Mouse (Mus musculus) heart, embryonic 15.5 days (tissue): Measurements from ENCODE around the gene Robo3. TPM values are rescaled to one million over a fixed set of nuclear protein-coding genes. Genes with fewer than 3 reads are reported as not detected.

ENCODE experiments used
- ATAC-seq: fragments of 200-750 bp; cut with Nextera tagmentation; replicated peaks from 2 replicates; pipeline ENCODE4 v1.8.0; 2017; ENCODE audit warnings: low read depth, moderate TSS enrichment; ENCODE audit not compliant: insufficient number of reproducible peaks, insufficient read depth, low FRiP score
- H3K27ac ChIP-seq: fragments of 300-500 bp; sonication (generic); 2 replicates; pipeline ENCODE4 v1.5.1; 2015; ENCODE audit warnings: mild to moderate bottlenecking, inconsistent platforms
- H3K27me3 ChIP-seq: fragments of 300-500 bp; sonication (generic); 2 replicates; pipeline ENCODE4 v1.6.1; 2015; ENCODE audit warnings: inconsistent platforms
- H3K36me3 ChIP-seq: fragments of 300-500 bp; sonication (generic); 2 replicates; pipeline ENCODE4 v1.6.1; 2015; ENCODE audit warnings: mild to moderate bottlenecking, inconsistent platforms
- H3K4me1 ChIP-seq: fragments of 300-500 bp; sonication (generic); replicated peaks from 2 replicates; pipeline ENCODE4 v1.6.1; 2015; ENCODE audit warnings: inconsistent platforms
- H3K4me2 ChIP-seq: fragments of 300-500 bp; sonication (generic); 2 replicates; pipeline ENCODE4 v1.6.1; 2015; ENCODE audit warnings: inconsistent platforms, mild to moderate bottlenecking, moderate library complexity
- H3K4me3 ChIP-seq: fragments of 300-500 bp; sonication (generic); 2 replicates; pipeline ENCODE4 v1.5.1; 2015; ENCODE audit warnings: mild to moderate bottlenecking, inconsistent platforms
- H3K9ac ChIP-seq: fragments of 300-500 bp; sonication (generic); 2 replicates; pipeline ENCODE4 v1.6.1; 2015; ENCODE audit warnings: mild to moderate bottlenecking, inconsistent platforms
- H3K9me3 ChIP-seq: fragments of 300-500 bp; sonication (generic); replicated peaks from 2 replicates; pipeline ENCODE4 v1.6.1; 2016; ENCODE audit warnings: inconsistent platforms
- WGBS: fragments of 180-500 bp; shearing (Covaris S2); methylation state at CpG from one replicate; pipeline ENCODE4 v1.1.7; 2015; ENCODE audit warnings: mixed read lengths; 5-methylcytosine and 5-hydroxymethylcytosine counted together
- polyA plus RNA-seq: library from polyadenylated mRNA; unstranded; fragments of >200 nt; fragmentation: Nextera tagmentation; extraction: Ambion mirVana; gene quantifications from 2 replicates; pipeline ENCODE4 v1.2.1, GENCODE M21; 2015

Gene Robo3
- polyA plus RNA-seq, 1 experiment from 2014 or later: 0.11 TPM

GRCm38 (mm10) chr9:37400585-37400984 is 32.5 kb downstream of the Robo3 start:
- Histone ChIP-seq H3K27me3 (no peaks in the 10 kb centered on the region), H3K9ac (no peak overlapping the region), H3K36me3 (no peaks in the 10 kb centered on the region), H3K4me2 (no peak overlapping the region), H3K4me1 (no peaks in the 10 kb centered on the region), H3K27ac (peak overlapping the region; percentile 46), H3K4me3 (no peak overlapping the region), H3K9me3 (no peaks in the 10 kb centered on the region)
- peak; percentile 51 for ATAC-seq
- WGBS: 74% methylated on average over 2 of the region's 2 CpGs

GRCm38 (mm10) chr9:37393482-37394131 is 39.4 kb downstream of the Robo3 start:
- Histone ChIP-seq H3K27ac (no peak overlapping the region), H3K9ac (no peak overlapping the region), H3K27me3 (no peaks in the 10 kb centered on the region), H3K36me3 (no peaks in the 10 kb centered on the region), H3K4me2 (no peak overlapping the region), H3K9me3 (no peaks in the 10 kb centered on the region), H3K4me3 (no peak overlapping the region), H3K4me1 (no peaks in the 10 kb centered on the region)
- ATAC-seq: no peak
- WGBS: 59% methylated on average over 8 of the region's 8 CpGs

- no peaks in the 10 kb centered on the region for H3K9me3 ChIP-seq
- H3K36me3 ChIP-seq: no peaks in the 10 kb centered on the region
- H3K9ac ChIP-seq: no peak overlapping the region
- WGBS: 79% methylated on average over 2 of the region's 2 CpGs
- no peaks in the 10 kb centered on the region for H3K27me3 ChIP-seq
- ATAC-seq: no peak
- H3K27ac ChIP-seq: no peak overlapping the region
- no peaks in the 10 kb centered on the region for H3K4me1 ChIP-seq
- no peak overlapping the region for H3K4me3 ChIP-seq
- no peak overlapping the region for H3K4me2 ChIP-seq
Observed at GRCm38 (mm10) chr9:37392071-37392470, 41.0 kb downstream of the Robo3 start.

- no peak overlapping the region for H3K9ac ChIP-seq
- WGBS: 51% methylated on average over 2 of the region's 2 CpGs
- no peak for ATAC-seq
Observed at GRCm38 (mm10) chr9:37390891-37391290, 42.2 kb downstream of the Robo3 start.

DNA sequence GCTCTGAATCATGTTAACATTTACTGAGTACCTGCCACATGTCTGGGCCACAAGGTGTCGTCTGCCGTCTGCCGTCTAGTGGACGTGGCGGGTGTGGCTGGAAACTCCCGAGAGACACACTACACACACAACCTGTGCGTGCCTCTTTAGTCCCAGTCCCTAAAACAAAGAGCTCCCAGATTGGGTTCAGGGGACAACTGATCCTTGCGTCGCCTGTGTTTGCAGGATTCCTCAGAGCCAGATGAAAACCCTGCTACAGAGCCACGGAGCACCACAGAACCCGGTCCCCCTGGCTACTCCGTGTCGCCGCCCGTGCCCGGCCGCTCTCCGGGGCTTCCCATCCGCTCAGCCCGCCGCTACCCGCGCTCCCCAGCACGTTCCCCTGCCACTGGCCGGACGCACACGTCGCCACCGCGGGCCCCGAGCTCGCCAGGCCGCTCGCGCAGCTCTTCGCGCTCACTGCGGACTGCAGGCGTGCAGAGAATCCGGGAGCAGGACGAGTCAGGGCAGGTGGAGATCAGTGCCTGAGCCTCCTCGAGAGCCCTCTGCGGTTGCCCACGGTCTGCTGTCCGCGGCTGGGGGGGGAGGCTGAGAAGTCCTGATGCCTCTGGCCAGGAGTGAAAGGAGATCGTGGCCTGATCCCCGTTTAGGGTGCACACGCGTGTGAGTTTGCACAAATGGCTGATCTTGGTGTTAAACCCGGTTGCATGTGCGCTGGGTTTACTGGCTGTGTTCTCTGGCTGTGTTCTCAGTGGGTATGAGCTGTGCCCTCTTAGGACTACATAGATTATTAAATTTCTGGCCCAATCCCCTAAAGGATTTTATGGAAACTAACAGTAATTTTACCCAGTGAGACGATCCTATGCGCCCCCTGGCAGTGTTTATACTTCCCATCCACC is 48.5 kb downstream of the Robo3 start:
- Histone ChIP-seq H3K27ac (no peak overlapping the region), H3K9me3 (no peaks in the 10 kb centered on the region), H3K36me3 (no peaks in the 10 kb centered on the region), H3K4me2 (peak overlapping the region; percentile 90), H3K4me1 (peaks cover 8% of the 10 kb centered on the region), H3K27me3 (peaks cover 35% of the 10 kb centered on the region), H3K9ac (peak overlapping the region; percentile 63), H3K4me3 (peak overlapping the region; percentile 52)
- 6% methylated on average over 54 of the region's 54 CpGs for WGBS
- ATAC-seq: peak; percentile 60

More at GRCm38 (mm10) chr9:37390891-37391290, 42.2 kb downstream of the Robo3 start:
- Histone ChIP-seq H3K9me3 (no peaks in the 10 kb centered on the region), H3K4me2 (no peak overlapping the region), H3K27ac (no peak overlapping the region), H3K36me3 (no peaks in the 10 kb centered on the region), H3K27me3 (peaks cover 7% of the 10 kb centered on the region), H3K4me1 (no peaks in the 10 kb centered on the region), H3K4me3 (no peak overlapping the region)

DNA sequence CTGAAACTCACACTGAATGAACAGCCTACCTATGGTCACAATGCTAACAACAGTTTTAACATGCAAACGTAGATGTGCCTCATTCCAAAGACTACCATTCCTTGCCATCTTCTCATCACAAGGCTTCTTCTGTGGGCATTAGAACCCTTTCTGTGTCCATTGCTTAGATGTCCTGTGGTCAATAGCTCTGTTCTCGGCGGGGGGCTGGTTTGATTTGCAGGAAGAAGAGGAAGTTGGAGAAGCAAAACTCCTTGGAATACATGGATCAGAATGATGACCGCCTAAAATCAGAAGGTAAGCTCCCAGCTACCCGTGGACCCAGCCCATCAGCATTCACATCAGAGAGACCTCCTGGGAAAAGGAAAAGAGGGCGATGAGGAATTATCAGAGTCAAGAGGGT is 49.9 kb downstream of the Robo3 start:
- H3K36me3 ChIP-seq: no peaks in the 10 kb centered on the region
- peaks cover 35% of the 10 kb centered on the region for H3K27me3 ChIP-seq
- WGBS: 83% methylated on average over 6 of the region's 6 CpGs
- no peak overlapping the region for H3K4me2 ChIP-seq
- H3K4me1 ChIP-seq: peaks cover 8% of the 10 kb centered on the region
- no peak overlapping the region for H3K4me3 ChIP-seq
- no peak for ATAC-seq
- no peaks in the 10 kb centered on the region for H3K9me3 ChIP-seq
- no peak overlapping the region for H3K27ac ChIP-seq
- no peak overlapping the region for H3K9ac ChIP-seq

DNA sequence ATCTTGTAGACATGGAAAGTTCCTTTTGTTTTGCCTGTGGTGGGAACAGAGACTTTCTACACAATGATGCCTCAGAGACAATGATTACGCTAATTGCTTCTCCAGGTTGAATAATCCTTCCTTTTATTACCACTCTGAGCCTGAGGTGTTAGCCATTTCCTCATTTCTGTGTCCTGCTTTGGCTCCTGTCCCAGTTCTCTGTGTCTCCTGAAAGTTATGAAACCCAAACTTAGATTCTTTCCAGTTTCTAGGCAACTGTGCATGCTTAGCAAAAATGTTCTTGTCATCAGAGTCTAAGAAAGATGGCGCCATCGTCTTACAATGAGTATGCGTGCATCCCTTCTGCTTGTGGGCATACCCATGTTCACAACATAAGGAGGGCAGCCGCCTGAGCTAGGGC is 57.3 kb downstream of the Robo3 start:
- WGBS: 88% methylated on average over 5 of the region's 5 CpGs
- no peaks in the 10 kb centered on the region for H3K36me3 ChIP-seq
- H3K4me3 ChIP-seq: no peak overlapping the region
- H3K4me2 ChIP-seq: no peak overlapping the region
- H3K4me1 ChIP-seq: no peaks in the 10 kb centered on the region
- H3K27me3 ChIP-seq: no peaks in the 10 kb centered on the region
- no peaks in the 10 kb centered on the region for H3K9me3 ChIP-seq
- ATAC-seq: no peak
- no peak overlapping the region for H3K27ac ChIP-seq
- H3K9ac ChIP-seq: no peak overlapping the region

- Histone ChIP-seq H3K9me3 (no peaks in the 10 kb centered on the region), H3K9ac (no peak overlapping the region), H3K36me3 (no peaks in the 10 kb centered on the region), H3K27ac (no peak overlapping the region), H3K4me3 (no peak overlapping the region), H3K27me3 (no peaks in the 10 kb centered on the region), H3K4me1 (no peaks in the 10 kb centered on the region), H3K4me2 (no peak overlapping the region)
- 78% methylated on average over 7 of the region's 7 CpGs for WGBS
- ATAC-seq: no peak
Observed at GRCm38 (mm10) chr9:37371232-37371801, 61.7 kb downstream of the Robo3 start.

GRCm38 (mm10) chr9:37368860-37369259 is 64.2 kb downstream of the Robo3 start:
- Histone ChIP-seq H3K36me3 (no peaks in the 10 kb centered on the region), H3K9me3 (no peaks in the 10 kb centered on the region), H3K27me3 (no peaks in the 10 kb centered on the region), H3K9ac (no peak overlapping the region), H3K4me2 (no peak overlapping the region), H3K4me1 (no peaks in the 10 kb centered on the region), H3K4me3 (no peak overlapping the region), H3K27ac (0 out of 2 replicates have a peak overlapping the region, but pooled peaks have one; percentile 11)
- WGBS: 63% methylated on average over 8 of the region's 8 CpGs
- no peak for ATAC-seq

GRCm38 (mm10) chr9:37368081-37368830 is 64.8 kb downstream of the Robo3 start:
- Histone ChIP-seq H3K27ac (0 out of 2 replicates have a peak overlapping the region, but pooled peaks have one; percentile 11), H3K36me3 (no peaks in the 10 kb centered on the region), H3K9ac (no peak overlapping the region), H3K4me2 (no peak overlapping the region), H3K9me3 (no peaks in the 10 kb centered on the region), H3K27me3 (no peaks in the 10 kb centered on the region), H3K4me3 (no peak overlapping the region), H3K4me1 (no peaks in the 10 kb centered on the region)
- WGBS: 64% methylated on average over 11 of the region's 11 CpGs
- ATAC-seq: no peak
